Mouse (Mus musculus): ENCODE measurements around the gene Itsn2.

DNA sequence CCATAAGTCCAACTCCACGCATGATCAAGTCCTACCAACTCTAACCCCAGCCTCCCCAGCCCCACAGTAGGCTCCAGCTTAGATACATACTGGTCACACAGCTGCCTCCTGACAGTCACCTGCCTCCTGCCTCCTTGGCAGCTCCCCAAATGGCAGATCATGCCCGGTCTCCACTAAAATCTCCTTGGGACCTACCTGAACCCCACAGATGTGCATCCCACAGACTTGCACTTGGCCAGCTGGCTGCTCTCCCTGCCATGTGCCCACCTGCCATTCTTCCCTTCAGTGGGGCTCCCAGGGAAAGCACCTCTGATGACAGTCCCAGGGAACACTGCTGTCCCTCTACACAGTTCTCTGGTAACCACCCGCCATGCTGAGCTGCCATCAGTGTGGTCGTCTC is 115.9 kb downstream of the Itsn2 start:
- no peak for TF ChIP-seq CTCF (conservative IDR thresholded peaks at IDR 0.05; ENCODE audit: low read length)
- no peak for TF ChIP-seq NANOG (IDR thresholded peaks at IDR 0.05; ENCODE audit: borderline replicate concordance, low read length)

Data from E14TG2a.4 (cell line).